Mouse (Mus musculus) kidney, embryonic 16.5 days (tissue): ENCODE measurements at regions not wholly inside any gene's neighbourhood (a gene's known extent, or its start where the extent isn't known, plus 50 kb on each side); places are given as distances from the start of the nearest gene placed in this dataset.
A peak's percentile ranks its signal among the peaks of the same experiment; 100 is the strongest.

ENCODE experiments used
- ATAC-seq: fragments of 200-750 bp; cut with Nextera tagmentation; 2 replicates; pipeline ENCODE4 v1.8.0; 2017; ENCODE audit warnings: moderate TSS enrichment; ENCODE audit not compliant: low FRiP score, low TSS enrichment
- H3K27ac ChIP-seq: fragments of 300-500 bp; sonication (generic); 2 replicates; pipeline ENCODE4 v1.5.1; 2014; ENCODE audit warnings: low read length
- H3K27me3 ChIP-seq: fragments of 300-500 bp; sonication (generic); 2 replicates; pipeline ENCODE4 v1.6.1; 2014; ENCODE audit warnings: low read length, control low read depth, mixed read lengths; ENCODE audit not compliant: insufficient read depth
- H3K36me3 ChIP-seq: fragments of 300-500 bp; sonication (generic); 2 replicates; pipeline ENCODE4 v1.6.1; 2014; ENCODE audit warnings: low read length, control low read depth, mixed read lengths; ENCODE audit not compliant: insufficient read depth
- H3K4me1 ChIP-seq: fragments of 300-500 bp; sonication (generic); 2 replicates; pipeline ENCODE4 v1.6.1; 2014; ENCODE audit warnings: low read length, control low read depth, mixed read lengths; ENCODE audit not compliant: insufficient read depth
- H3K4me2 ChIP-seq: fragments of 300-500 bp; sonication (generic); replicated peaks from 2 replicates; pipeline ENCODE4 v1.6.1; 2014; ENCODE audit warnings: low read depth, low read length
- H3K4me3 ChIP-seq: fragments of 300-500 bp; sonication (generic); 2 replicates; pipeline ENCODE4 v1.5.1; 2014; ENCODE audit warnings: mild to moderate bottlenecking, low read length
- H3K9ac ChIP-seq: fragments of 300-500 bp; sonication (generic); replicated peaks from 2 replicates; pipeline ENCODE4 v1.6.1; 2014; ENCODE audit warnings: low read length
- H3K9me3 ChIP-seq: fragments of 300-500 bp; sonication (generic); 2 replicates; pipeline ENCODE4 v1.6.1; 2016; ENCODE audit warnings: low read length, control low read depth
- WGBS: fragments of 180-500 bp; shearing (Covaris S2); extraction: QIAGEN DNeasy Blood & Tissue Kit; methylation state at CpG from one replicate; pipeline ENCODE4 v1.1.7; 2014; 5-methylcytosine and 5-hydroxymethylcytosine counted together

DNA sequence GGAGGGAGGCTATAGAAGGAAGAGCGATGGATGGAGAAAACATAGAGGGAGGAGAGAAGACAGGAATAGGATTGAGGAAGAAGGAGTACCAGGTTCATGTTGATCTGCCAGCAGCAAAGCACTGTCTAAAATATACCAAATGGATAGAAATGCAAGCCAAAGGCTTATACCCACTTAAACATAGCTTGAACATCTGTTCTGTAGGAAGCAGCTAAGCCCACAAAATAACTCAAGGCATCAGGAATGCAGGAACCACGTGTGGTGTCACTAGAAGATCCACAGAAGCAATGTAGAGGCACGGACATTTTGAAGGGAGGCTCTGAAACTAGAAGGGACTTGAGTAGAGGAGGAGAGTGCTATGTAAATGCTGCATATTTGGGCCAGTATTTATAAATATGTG is 78.9 kb downstream of the Smgc start:
- no peak for ATAC-seq
- Histone ChIP-seq H3K27ac (no peak overlapping the region), H3K27me3 (no peaks in the 10 kb centered on the region), H3K4me3 (no peak overlapping the region), H3K9me3 (no peaks in the 10 kb centered on the region), H3K36me3 (no peaks in the 10 kb centered on the region), H3K9ac (no peak overlapping the region), H3K4me1 (no peaks in the 10 kb centered on the region), H3K4me2 (no peak overlapping the region)
- WGBS: 71% methylated on average over 3 of the region's 3 CpGs

DNA sequence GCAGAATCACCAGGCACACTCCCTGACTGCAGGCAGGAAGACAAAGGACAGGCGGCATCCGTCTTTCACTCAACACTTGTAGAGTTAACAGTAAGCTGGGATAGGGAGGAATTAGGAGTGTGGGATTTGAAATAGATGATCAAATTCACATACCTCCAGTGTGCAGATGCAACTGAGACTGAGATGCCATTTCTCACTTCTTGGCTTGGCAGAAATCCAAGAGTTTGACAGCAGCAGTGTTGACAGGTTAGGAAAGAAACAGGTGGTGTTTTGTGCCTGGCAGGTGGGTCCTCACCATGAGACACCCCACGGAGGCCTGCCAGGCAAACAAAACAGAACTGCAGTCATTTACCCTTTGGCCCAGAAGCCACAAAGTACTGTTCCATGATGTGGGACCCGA is 79.8 kb downstream of the Smgc start:
- no peaks in the 10 kb centered on the region for H3K27me3 ChIP-seq
- no peak overlapping the region for H3K4me2 ChIP-seq
- H3K9ac ChIP-seq: no peak overlapping the region

DNA sequence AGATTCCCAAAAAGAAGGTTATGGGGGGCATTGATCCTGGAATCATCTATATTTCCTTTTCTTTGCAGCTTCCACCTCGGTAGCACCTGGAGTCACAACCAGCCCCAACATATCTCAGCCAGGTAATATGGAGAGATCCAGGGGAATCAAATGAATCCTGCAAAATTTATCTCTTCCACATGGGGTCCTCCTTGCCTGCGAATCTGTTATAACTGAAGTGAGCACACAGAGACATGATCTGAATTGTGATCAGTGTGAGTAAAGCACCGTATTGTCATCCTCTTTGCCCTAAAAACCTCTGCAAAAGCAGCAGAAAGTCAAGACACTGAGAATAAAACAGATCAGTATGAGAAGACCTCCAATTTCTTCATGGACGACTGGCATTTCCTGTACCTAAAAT is 86.5 kb downstream of the Smgc start:
- no peak overlapping the region for H3K4me2 ChIP-seq
- ATAC-seq: no peak
- H3K9me3 ChIP-seq: no peaks in the 10 kb centered on the region
- no peak overlapping the region for H3K9ac ChIP-seq
- no peaks in the 10 kb centered on the region for H3K27me3 ChIP-seq
- WGBS: 79% methylated on average over 4 of the region's 4 CpGs
- no peaks in the 10 kb centered on the region for H3K4me1 ChIP-seq
- no peak overlapping the region for H3K4me3 ChIP-seq
- H3K36me3 ChIP-seq: no peaks in the 10 kb centered on the region
- no peak overlapping the region for H3K27ac ChIP-seq

More for the DNA sequence above, 79.8 kb downstream of the Smgc start:
- no peaks in the 10 kb centered on the region for H3K9me3 ChIP-seq
- no peak overlapping the region for H3K27ac ChIP-seq
- WGBS: 53% methylated on average over 4 of the region's 4 CpGs
- no peaks in the 10 kb centered on the region for H3K36me3 ChIP-seq
- no peak for ATAC-seq
- H3K4me3 ChIP-seq: no peak overlapping the region
- no peaks in the 10 kb centered on the region for H3K4me1 ChIP-seq

DNA sequence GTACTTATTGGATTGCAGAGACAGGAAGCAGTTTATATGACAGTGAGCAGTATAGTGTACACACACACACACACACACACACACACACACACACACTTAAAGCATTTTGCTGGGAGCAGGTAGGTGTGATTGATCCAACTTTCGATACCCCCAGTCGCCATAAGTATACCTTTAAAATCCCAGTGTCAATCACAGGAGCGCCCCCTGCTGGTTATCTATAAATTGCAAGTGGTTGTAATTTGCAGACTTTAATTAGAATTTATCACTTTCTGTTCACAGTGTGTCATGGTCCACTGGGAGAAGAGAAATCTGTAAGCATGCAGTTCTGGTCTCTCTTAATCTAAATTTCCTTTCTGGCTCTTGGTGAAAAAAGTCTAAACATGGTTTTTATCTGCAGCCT is 89.4 kb downstream of the Smgc start:
- ATAC-seq: no peak
- Histone ChIP-seq H3K9ac (no peak overlapping the region), H3K4me1 (no peaks in the 10 kb centered on the region), H3K36me3 (no peaks in the 10 kb centered on the region), H3K27me3 (no peaks in the 10 kb centered on the region), H3K4me2 (no peak overlapping the region), H3K4me3 (no peak overlapping the region), H3K27ac (no peak overlapping the region), H3K9me3 (no peaks in the 10 kb centered on the region)
- WGBS: 19% methylated on average over 3 of the region's 3 CpGs

DNA sequence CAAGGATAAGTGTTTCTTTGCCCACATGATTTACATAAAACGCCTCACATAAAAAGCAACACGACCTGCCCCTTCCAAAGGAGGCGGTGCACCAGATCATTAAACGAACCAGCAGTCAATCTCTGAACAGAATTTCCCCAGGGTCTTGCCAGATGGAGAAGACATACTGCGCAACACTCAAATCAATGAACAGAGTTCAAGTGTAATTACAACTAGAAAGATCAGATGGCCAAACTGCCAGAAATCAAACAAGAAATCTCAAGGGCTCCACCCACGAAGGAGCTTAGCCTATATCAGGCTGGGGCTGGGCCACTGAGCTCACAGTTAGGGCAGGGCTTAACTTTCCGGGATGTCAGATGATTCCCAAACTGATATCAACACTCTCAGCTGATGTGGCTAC is 90.4 kb downstream of the Smgc start:
- no peaks in the 10 kb centered on the region for H3K9me3 ChIP-seq
- no peak for ATAC-seq
- H3K4me2 ChIP-seq: no peak overlapping the region
- H3K36me3 ChIP-seq: no peaks in the 10 kb centered on the region
- no peak overlapping the region for H3K4me3 ChIP-seq
- H3K4me1 ChIP-seq: no peaks in the 10 kb centered on the region
- no peak overlapping the region for H3K27ac ChIP-seq
- no peak overlapping the region for H3K9ac ChIP-seq
- H3K27me3 ChIP-seq: no peaks in the 10 kb centered on the region
- 69% methylated on average over 7 of the region's 7 CpGs for WGBS

DNA sequence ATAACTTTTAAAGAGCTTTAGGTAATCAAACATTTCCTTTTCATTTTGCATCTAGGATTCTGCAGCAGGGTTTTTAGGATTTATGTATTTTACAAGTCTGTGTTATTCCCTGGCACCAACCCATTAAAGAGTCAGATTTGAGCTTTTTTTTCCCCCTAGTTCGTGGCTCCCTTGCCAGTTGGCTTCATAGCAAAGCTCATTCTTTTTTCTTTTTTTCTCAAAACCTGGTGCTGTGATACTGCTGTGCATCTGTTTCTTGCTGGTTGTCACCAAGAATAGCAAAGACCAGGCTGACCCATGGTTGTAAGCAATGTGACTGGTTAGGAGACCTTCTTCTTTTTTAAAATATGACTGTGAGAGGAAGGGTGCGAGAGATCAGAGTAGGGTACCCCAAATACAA is 93.7 kb upstream of the Cntn1 start:
- H3K4me2 ChIP-seq: no peak overlapping the region
- 75% methylated on average over 2 of the region's 2 CpGs for WGBS

DNA sequence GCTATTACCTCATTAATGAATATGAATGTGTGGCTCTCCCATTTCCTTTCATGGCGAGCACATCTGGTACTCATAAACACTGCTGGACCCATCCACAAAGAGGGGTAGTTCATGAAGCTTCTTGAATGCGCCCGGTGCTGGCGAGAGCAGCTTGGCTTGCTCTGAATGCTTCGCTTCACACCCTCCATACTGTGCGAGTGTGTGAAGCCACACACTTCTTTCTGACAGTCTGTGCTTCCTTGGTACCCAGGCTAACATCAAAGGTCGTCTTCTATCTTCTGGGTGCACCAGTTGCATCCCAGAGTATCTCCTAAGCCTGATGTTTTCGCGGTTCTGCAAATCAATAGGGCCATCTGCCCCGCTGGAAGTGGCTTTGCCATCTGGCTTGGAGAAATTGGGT is 85.8 kb upstream of the Cntn1 start:
- 70% methylated on average over 10 of the region's 10 CpGs for WGBS
- no peak overlapping the region for H3K9ac ChIP-seq

More for the DNA sequence above, 93.7 kb upstream of the Cntn1 start:
- H3K9ac ChIP-seq: no peak overlapping the region
- no peaks in the 10 kb centered on the region for H3K27me3 ChIP-seq
- H3K4me3 ChIP-seq: no peak overlapping the region
- H3K4me1 ChIP-seq: no peaks in the 10 kb centered on the region
- H3K27ac ChIP-seq: no peak overlapping the region
- H3K36me3 ChIP-seq: no peaks in the 10 kb centered on the region
- H3K9me3 ChIP-seq: no peaks in the 10 kb centered on the region
- no peak for ATAC-seq

DNA sequence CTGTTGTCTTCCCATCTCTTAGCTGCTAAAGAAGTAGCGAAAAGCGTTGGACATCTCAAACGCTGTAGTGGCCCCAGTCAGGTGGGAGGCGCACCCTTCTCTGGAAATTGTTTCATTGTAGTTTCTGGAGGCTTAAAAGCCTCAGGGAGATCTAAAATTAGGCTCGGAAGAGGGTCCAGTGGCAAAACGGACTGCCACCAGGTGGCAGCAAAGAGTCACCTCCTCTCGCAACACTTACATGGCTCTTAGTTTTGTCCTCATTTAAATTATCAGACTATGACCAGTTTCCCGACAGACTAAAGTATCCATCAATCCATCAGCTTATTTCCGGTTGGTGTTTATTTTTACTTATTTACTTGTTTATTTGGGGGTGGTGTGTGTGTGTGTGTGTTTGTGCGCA is 81.6 kb upstream of the Cntn1 start:
- Histone ChIP-seq H3K4me2 (no peak overlapping the region), H3K4me1 (no peaks in the 10 kb centered on the region), H3K9me3 (no peaks in the 10 kb centered on the region), H3K27me3 (no peaks in the 10 kb centered on the region), H3K9ac (no peak overlapping the region), H3K4me3 (no peak overlapping the region), H3K27ac (no peak overlapping the region), H3K36me3 (no peaks in the 10 kb centered on the region)
- WGBS: 23% methylated on average over 10 of the region's 10 CpGs
- peak; percentile 51; the same call in 1 of the 2 replicates for ATAC-seq

More for the DNA sequence above, 85.8 kb upstream of the Cntn1 start:
- Histone ChIP-seq H3K36me3 (no peaks in the 10 kb centered on the region), H3K4me2 (no peak overlapping the region), H3K27ac (no peak overlapping the region), H3K4me1 (no peaks in the 10 kb centered on the region), H3K27me3 (no peaks in the 10 kb centered on the region), H3K4me3 (no peak overlapping the region), H3K9me3 (no peaks in the 10 kb centered on the region)
- ATAC-seq: no peak

DNA sequence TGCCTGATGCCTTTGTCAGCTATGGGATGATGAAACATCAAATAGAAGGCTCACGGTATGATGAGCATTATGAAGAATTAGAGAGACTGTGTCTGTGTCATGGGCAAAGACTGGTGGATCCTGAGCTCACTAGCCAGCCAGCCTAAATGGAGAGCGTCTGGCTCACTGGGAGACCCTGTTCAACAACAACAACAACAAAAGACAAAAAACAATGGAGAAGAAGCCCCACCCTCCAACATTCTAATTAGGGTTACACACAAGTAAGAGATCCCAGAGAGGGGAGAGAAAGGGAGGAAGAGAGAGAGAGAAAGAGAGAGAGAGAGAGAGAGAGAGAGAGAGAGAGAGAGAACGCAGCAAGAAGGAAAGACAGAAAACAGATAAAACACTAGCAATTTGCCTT is 79.6 kb upstream of the Cntn1 start:
- Histone ChIP-seq H3K27me3 (no peaks in the 10 kb centered on the region), H3K36me3 (no peaks in the 10 kb centered on the region), H3K9ac (no peak overlapping the region), H3K4me1 (no peaks in the 10 kb centered on the region), H3K4me3 (no peak overlapping the region), H3K9me3 (no peaks in the 10 kb centered on the region), H3K4me2 (no peak overlapping the region), H3K27ac (no peak overlapping the region)
- no peak for ATAC-seq
- WGBS: 69% methylated on average over 3 of the region's 3 CpGs

DNA sequence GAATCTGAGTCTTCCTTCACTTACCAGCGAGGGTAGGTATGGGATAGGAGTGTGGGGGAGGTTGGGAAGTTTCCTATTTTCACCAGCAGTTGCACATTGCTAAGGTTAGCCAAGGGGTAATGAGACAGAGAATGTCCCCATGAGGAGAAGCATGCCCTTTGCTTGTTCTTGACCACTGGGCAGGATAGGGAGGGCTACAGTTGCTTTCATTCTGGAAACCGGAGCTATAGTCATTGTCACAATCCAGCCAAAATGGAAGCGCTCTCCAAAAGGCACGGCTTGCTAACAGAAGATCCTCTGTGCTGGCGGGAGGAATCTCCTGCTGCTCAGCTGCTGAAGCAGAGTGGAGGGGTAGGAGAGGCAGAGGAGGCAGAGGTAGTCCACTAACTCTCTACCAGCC is 79.1 kb upstream of the Cntn1 start:
- Histone ChIP-seq H3K4me1 (no peaks in the 10 kb centered on the region), H3K4me2 (no peak overlapping the region), H3K9me3 (no peaks in the 10 kb centered on the region), H3K27me3 (no peaks in the 10 kb centered on the region), H3K27ac (no peak overlapping the region), H3K4me3 (no peak overlapping the region), H3K36me3 (no peaks in the 10 kb centered on the region), H3K9ac (no peak overlapping the region)
- 42% methylated on average over 5 of the region's 5 CpGs for WGBS
- no peak for ATAC-seq

DNA sequence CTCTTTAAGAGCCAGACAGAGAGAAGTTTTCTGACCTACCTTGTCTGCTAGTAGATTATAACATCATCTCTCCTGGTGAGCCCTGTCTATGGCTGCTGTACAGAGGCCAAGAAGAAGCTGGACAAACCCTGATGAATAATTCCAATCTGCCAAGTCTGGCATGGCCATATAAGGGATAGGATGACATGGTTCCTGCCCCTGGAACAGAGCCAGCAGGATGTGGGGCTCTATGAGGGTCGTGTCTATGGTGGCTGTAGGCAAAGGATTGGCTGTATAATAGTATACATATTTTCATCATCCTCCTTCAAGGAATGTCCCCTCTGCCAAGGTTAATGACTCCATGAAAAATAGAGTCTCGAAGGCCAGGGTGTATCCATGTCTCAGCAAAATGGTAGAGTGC is 75.4 kb upstream of the Cntn1 start:
- H3K4me2 ChIP-seq: no peak overlapping the region
- no peaks in the 10 kb centered on the region for H3K9me3 ChIP-seq
- no peaks in the 10 kb centered on the region for H3K27me3 ChIP-seq
- no peak for ATAC-seq
- no peaks in the 10 kb centered on the region for H3K4me1 ChIP-seq
- no peaks in the 10 kb centered on the region for H3K36me3 ChIP-seq
- WGBS: 47% methylated on average over 2 of the region's 2 CpGs
- no peak overlapping the region for H3K27ac ChIP-seq
- H3K9ac ChIP-seq: no peak overlapping the region
- H3K4me3 ChIP-seq: no peak overlapping the region
